Mouse (Mus musculus) granulocyte monocyte progenitor cell, adult 5-6 weeks (primary cell): ENCODE data around the gene Mmp9. TPM values are rescaled to one million over a fixed set of nuclear protein-coding genes. Genes with fewer than 3 reads are reported as not detected.
A peak's percentile ranks its signal among the peaks of the same experiment; 100 is the strongest.

Source experiments
- ATAC-seq: replicated peaks from 2 replicates; pipeline ENCODE4 v1.8.0; 2016; ENCODE audit warnings: mild to moderate bottlenecking, moderate TSS enrichment, inconsistent platforms; ENCODE audit not compliant: poor library complexity, severe bottlenecking
- total RNA-seq, 2 experiments: library from RNA; stranded (forward) in 1 of 2; stranded (reverse) in 1 of 2; fragments of 200-712, 200-1000 nt in 1 of 2; fragments of >200 nt in 1 of 2; fragmentation: Nextera tagmentation in 1 of 2; gene quantifications; 2 replicates each; pipeline ENCODE4 v1.2.3; 2014 to 2017

The Mmp9 gene
- total RNA-seq, 2 experiments from 2014 or later = 0.95 to 10.7 TPM

DNA sequence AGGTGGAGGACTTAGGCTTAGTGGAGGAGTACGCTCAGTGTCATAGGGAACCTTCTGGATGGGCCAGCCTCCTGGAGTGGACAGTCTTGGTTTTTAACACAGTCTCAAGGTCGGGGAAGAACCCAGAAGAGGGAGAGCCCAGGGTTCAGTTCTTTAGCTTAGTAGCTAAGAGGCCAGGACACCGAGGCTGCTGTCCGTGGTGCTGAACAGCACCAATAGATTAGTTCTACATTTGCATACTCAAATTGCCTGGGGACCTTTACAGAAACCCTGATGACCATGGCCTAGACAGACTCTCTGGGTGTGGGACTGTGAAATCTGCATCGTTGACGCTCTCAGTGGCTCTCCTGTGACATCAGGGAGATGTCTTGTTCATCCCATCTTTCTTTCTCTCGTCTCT lies 39.2 kb downstream of the Mmp9 start:
- peak; percentile 62 for ATAC-seq

DNA sequence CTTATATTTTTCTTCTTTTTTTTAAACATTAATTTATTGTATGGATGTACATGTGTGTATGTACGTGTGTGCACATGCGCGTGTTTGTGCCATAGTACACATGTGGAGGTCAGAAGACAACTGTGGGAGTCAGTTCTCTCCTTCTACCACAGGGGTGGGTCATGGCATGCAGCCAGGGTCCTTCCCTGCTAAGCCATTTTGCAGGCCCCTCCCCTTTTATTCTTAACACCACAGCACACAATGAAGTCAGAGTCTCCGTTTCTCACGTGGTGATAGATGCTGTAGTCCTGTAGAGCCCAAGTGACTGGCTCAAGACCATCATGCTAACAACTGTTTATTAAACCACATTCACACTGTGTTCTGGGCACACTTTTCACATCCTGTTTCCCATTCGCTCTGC lies 45.4 kb downstream of the Mmp9 start:
- ATAC-seq = no peak

DNA sequence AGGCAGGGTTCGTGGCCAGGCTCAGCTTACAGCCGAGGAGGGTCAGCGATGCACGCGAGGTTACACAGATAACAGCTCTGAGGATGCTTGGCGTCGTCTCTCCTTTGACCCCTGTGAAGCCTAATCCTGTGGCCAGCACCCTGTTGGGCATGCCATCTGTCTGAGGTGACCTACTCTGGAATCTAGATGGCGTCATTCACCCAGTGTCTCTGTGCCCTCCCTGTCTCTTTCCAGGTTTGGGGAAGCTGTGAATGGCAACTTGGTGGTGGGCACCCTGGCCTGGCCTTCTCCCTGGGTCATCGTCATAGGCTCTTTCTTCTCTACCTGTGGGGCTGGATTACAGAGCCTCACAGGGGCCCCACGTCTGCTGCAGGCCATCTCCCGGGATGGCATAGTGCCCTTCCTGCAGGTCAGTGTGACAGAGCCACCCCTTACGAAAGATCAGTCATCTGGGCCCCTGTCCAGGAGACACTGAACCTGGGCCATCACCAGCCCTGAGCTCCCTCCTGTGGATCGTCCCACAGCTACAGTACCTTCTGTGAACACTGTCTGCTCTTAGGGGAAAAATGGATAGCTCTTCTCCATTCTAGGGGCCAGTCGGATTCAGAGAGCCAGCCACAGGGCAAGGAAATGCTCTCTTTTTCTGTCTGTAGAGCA lies 45.9 kb downstream of the Mmp9 start:
- no peak for ATAC-seq

DNA sequence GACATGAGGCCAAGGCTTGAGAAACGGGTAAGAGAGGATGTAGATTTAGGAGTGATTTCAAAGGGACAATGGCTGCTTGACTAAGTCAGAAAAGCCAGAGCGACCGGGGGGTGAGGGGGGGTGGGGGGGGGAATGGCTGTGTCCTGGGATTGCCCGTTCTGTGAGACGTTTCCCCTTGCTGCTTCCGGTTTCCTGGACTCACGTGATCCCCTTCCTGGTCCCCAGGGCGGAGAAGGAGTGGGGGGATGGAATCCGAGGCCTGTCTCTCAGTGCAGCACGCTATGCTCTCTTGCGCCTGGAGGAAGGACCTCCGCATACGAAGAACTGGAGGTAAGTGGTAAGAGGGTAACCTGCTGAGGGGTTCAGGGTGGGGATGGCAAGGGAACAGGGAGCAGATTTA lies 48.2 kb downstream of the Mmp9 start:
- no peak for ATAC-seq

DNA sequence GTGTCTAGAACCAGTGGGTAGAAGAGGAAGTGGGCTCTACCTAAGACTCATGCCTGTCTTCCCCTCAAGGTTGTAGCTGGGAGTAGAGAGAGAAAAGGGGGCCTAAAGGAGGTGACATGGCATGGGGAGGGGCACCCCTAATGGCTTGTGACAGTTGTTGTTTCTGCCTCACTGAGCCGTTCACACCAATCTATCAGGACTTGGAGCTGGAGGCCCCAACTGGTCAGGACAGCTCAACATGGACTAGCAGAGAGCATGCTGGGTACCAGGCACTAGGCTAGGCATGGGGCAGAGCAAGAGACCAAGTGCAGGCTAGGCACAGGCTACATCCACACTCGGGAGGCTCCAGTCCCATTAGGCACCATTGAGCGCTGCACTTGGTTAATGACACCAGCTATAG lies 50.5 kb downstream of the Mmp9 start:
- no peak for ATAC-seq

DNA sequence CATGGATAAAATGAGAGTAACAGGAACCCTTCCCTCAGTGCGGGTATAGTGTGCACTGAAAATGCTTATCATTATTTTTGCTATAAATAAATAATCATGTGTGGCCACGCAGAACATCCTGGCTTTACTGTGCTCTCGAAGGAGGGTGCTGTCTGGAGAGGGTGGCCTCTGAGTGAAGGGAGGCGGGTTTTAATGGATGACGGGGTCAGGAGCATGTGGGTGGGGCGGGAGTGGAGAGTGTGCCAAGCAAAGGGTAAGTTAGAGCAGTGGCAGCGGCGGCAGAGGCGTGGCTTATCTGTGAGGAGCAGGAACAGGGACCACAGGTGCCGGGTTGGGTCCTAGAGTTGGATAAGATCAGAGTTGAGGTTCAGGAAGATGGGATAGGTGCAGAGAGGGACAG lies 51.2 kb downstream of the Mmp9 start:
- no peak for ATAC-seq

DNA sequence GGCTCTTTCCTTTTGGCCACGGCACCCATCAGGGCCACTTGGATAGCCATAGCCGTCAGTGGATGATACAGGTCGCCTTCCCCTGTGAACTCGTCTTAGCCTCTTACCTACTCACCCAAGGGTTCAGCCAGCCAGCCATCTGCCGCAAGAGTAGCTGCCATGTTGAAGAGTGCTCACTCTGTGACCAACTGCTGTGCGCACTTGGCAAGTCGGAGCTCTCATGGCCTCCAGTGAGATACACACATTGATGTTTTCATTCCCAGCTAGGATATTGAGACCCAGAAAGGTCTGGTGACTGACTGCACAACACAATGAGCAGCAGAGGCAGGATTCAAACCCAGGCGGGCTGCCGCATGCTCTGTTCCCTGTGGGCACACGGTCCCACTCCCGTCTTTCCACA lies 53.6 kb downstream of the Mmp9 start:
- ATAC-seq = no peak

DNA sequence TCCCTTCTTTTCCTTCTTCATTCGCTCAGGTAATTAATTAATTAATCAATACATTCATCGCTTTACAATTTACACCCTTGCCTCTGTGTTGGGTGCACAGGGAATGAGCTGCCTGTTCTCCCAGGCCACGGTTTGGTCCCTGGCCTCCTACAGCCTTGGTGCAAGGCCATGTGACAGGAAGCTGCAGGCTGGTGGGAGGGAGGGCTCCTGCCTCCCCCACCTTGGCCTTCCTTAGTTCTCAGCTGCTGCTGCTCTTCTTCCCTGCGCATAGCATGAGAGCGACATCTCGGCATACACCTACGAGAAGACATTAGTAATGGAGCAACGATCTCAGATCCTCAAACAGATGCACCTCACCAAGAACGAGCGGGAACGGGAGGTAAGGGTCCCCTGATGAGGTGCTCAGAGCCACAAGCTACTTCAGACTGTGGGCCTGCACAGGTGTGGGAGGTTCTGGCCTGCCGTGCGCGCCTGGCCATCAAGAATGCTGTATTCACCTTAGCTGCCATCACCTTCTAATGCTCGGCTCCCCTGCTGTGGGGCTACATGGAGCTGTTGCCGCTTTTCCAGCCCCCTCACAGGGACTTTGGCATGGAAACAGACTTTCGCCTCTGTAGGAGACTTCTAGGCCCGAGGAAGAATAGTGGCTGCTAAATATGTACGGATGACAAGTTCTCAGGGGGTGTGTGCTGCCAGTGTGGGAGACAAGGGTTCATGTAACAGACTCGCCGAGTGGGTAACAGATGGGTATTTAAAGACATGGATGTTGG lies 54.3 kb downstream of the Mmp9 start:
- no peak for ATAC-seq

DNA sequence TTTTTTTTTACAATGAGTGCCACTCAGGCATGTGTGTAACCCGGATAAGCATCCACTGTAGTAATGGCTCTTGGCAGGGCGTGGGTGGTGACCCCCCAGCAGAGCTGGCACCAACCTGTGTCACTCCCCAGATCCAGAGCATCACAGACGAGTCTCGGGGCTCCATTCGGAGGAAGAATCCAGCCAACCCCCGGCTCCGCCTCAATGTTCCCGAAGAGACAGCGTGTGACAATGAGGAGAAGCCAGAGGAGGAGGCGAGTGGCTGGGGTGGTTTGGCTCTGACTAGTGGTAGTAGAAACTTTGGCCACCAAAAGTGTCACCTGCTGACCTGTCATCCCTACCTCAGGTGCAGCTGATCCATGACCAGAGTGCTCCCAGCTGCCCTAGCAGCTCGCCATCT lies 55.4 kb downstream of the Mmp9 start:
- no peak for ATAC-seq

DNA sequence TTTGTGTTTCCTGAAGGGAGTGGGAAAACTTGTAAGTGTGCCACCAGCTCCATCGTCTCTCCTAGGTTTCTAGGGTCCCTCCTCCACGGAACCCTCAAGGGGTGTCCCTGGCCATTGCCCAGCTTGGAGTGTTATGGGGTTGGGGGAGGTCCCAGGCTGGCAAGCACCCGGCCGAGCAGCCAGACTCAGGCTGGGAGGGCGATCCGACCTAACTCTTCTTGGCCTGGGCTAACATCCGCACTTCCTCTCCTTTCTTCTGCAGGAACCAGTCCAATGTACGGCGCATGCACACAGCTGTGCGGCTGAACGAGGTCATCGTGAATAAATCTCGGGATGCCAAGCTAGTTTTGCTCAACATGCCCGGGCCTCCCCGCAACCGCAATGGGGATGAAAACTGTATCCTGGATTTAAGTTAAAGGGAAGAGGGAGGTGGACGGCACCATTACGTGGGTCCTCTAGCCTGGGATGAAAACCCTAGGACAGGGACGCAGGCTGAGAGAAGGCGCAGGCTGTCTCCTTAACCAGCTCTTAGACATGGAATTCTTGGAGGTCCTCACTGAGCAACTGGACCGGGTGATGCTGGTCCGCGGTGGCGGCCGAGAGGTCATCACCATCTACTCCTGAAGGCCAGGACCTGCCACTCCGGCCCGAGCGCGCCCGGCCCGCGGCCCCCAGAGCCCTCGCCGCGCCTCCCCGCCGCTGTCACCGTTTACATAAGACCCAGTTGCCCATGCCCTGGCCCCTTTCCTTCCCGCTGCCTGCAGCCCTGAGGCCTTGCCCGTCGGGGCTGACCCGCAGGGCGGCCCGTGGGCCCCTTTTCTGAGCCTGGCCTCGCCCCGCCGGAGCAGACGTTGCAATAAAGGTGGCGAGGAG lies 56.5 kb downstream of the Mmp9 start:
- ATAC-seq = no peak

DNA sequence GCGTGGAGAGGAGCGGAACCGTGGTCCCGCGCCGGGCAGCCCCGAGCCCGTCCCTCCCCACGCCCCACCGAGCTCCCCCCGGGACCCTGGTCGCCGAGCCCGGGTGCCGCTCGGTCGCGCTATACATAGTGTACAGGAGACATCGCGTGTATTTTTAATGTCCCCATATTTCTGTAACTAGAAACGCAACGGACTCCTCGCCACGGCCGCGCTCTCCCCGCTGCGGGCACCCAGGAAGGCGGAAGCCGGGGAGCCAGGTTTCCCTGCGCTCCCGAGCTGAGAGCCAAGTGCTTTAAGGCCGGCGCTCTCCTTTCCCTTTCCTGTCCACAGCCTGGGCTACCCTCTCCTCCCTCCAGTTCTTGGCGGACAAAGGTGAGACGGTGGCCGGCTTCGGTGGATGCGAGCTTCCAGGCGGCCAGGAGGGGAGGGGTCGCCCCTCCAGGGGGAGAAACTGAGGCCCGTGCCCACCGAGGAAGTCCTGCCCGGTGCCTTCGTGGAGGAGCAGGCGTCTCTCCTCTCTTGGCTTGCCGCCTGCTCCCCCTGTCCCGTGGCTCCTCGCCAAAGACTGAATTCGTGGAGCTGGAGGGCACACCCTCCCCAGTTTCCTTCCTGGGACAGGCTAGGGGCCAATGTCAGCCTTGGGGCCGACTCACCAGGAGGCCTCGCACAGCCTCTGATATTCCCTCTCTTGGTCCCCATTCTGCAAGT lies 57.3 kb downstream of the Mmp9 start:
- 0 out of 2 replicates have a peak, but pooled peaks have one; percentile 11 for ATAC-seq

DNA sequence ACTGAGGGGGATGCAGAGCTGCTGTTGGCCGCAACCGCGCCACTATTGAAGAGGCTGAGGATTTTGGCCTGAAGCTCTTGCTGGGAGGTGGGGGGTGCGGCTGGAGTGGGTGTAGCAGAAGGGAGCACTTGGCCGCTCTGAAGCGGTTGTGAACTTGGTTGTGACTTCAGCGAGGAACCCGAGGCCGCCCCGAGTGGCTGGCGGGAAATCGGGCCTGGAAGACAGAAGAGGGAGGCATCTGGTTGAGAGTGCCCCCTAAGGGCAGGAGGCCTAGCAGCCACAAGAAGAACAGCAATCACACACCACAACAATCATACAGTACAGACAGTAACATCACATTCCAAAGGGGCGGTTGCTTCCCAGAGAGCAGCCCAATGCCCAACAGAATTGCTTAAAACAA lies 61.4 kb downstream of the Mmp9 start:
- ATAC-seq = no peak

DNA sequence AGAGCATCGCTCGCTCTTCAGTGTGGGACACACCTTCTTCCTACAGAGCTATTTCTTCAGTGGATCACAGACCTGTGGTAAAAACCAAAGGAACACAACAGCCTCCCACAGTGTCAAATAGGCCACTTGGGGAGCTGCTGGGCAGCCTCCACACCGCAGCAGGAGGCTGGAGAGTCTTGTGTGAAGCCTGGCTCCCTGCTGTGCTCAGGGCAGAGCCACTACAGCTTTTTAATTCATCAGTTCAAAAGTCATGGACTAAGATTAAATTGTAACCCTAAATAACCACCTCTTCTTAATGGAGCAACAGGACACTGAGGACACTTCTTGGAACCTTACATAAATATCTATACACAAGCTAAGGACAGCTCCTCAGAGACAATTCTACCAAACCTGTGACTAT lies 62.5 kb downstream of the Mmp9 start:
- no peak for ATAC-seq

DNA sequence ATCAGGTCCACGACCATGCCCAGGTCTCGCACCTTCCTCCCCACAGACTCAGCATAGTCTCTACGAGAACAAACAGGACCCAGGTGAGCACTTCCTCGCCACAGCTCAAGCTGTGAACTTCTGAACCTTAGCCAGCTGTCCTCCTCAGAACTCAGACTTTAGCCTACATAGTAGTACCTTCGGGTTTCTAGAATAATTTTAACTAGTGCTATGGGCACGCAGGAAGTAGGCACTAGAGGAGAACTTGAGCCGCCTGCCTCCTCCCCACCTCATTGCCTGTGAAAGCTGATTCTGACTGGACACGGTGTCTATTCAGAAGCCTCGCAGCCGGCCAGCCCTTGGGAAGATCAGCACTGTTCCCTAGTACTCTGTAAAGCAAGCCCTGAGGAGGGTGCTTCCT lies 63.7 kb downstream of the Mmp9 start:
- no peak for ATAC-seq

Other genes starting within 250 kb of the Mmp9 start
- gene Spint4, start 242.3 kb upstream of the Mmp9 start, total RNA-seq (2014; fragmentation: Nextera tagmentation) = not detected in 2 replicates
- gene Spint4, start 242.3 kb upstream of the Mmp9 start, total RNA-seq (2017) = not detected in 2 replicates
- gene Spint5, start 225.5 kb upstream of the Mmp9 start, total RNA-seq (2014; fragmentation: Nextera tagmentation) = not detected in 2 replicates
- not detected in 2 replicates for gene Spint5, start 225.5 kb upstream of the Mmp9 start, total RNA-seq (2017)
- not detected in 2 replicates for gene Wfdc3, start 194.8 kb upstream of the Mmp9 start, total RNA-seq (2014; fragmentation: Nextera tagmentation)
- gene Wfdc3, start 194.8 kb upstream of the Mmp9 start, total RNA-seq (2017) = not detected in 2 replicates
- 31.1 and 36.9 TPM in 2 replicates for gene Dnttip1, start 194.8 kb upstream of the Mmp9 start, total RNA-seq (2014; fragmentation: Nextera tagmentation)
- 21.5 and 27.3 TPM in 2 replicates for gene Dnttip1, start 194.8 kb upstream of the Mmp9 start, total RNA-seq (2017)
- gene Ube2c, start 170.9 kb upstream of the Mmp9 start, total RNA-seq (2014; fragmentation: Nextera tagmentation) = 24.5 and 75.2 TPM in 2 replicates
- gene Ube2c, start 170.9 kb upstream of the Mmp9 start, total RNA-seq (2017) = 112 and 138 TPM in 2 replicates
- gene Tnnc2, start 160.8 kb upstream of the Mmp9 start, total RNA-seq (2014; fragmentation: Nextera tagmentation) = not detected in 2 replicates
- not detected in 2 replicates for gene Tnnc2, start 160.8 kb upstream of the Mmp9 start, total RNA-seq (2017)
- gene Snx21, start 155.0 kb upstream of the Mmp9 start, total RNA-seq (2014; fragmentation: Nextera tagmentation) = not detected in 2 replicates
- gene Snx21, start 155.0 kb upstream of the Mmp9 start, total RNA-seq (2017) = 0.17 and 0.77 TPM in 2 replicates
- 24.7 and 25.5 TPM in 2 replicates for gene Acot8, start 135.9 kb upstream of the Mmp9 start, total RNA-seq (2014; fragmentation: Nextera tagmentation)
- gene Acot8, start 135.9 kb upstream of the Mmp9 start, total RNA-seq (2017) = 22.3 and 32.6 TPM in 2 replicates
- 2.7 and 4.1 TPM in 2 replicates for gene Zswim3, start 135.7 kb upstream of the Mmp9 start, total RNA-seq (2014; fragmentation: Nextera tagmentation)
- gene Zswim3, start 135.7 kb upstream of the Mmp9 start, total RNA-seq (2017) = 1.8 and 2.0 TPM in 2 replicates
- 5.8 and 7.0 TPM in 2 replicates for gene Zswim1, start 118.1 kb upstream of the Mmp9 start, total RNA-seq (2014; fragmentation: Nextera tagmentation)
- gene Zswim1, start 118.1 kb upstream of the Mmp9 start, total RNA-seq (2017) = 2.8 and 3.5 TPM in 2 replicates
- gene Spata25, start 112.2 kb upstream of the Mmp9 start, total RNA-seq (2014; fragmentation: Nextera tagmentation) = not detected in 2 replicates
- not detected in 2 replicates for gene Spata25, start 112.2 kb upstream of the Mmp9 start, total RNA-seq (2017)
- 89.0 and 135 TPM in 2 replicates for gene Ctsa, start 107.9 kb upstream of the Mmp9 start, total RNA-seq (2014; fragmentation: Nextera tagmentation)
- 79.5 and 109 TPM in 2 replicates for gene Ctsa, start 107.9 kb upstream of the Mmp9 start, total RNA-seq (2017)
- gene Neurl2, start 107.3 kb upstream of the Mmp9 start, total RNA-seq (2014; fragmentation: Nextera tagmentation) = 6.1 and 8.7 TPM in 2 replicates
- gene Neurl2, start 107.3 kb upstream of the Mmp9 start, total RNA-seq (2017) = 3.4 and 4.0 TPM in 2 replicates
- gene Pltp, start 83.1 kb upstream of the Mmp9 start, total RNA-seq (2014; fragmentation: Nextera tagmentation) = not detected in 2 replicates
- gene Pltp, start 83.1 kb upstream of the Mmp9 start, total RNA-seq (2017) = not detected in 2 replicates
- 36.7 and 50.8 TPM in 2 replicates for gene Pcif1, start 61.5 kb upstream of the Mmp9 start, total RNA-seq (2014; fragmentation: Nextera tagmentation)
- 21.3 and 27.4 TPM in 2 replicates for gene Pcif1, start 61.5 kb upstream of the Mmp9 start, total RNA-seq (2017)
- 11.5 and 16.3 TPM in 2 replicates for gene Zfp335, start 29.0 kb upstream of the Mmp9 start, total RNA-seq (2014; fragmentation: Nextera tagmentation)
- 5.6 and 7.5 TPM in 2 replicates for gene Zfp335, start 29.0 kb upstream of the Mmp9 start, total RNA-seq (2017)
- gene Slc12a5, start 20.0 kb downstream of the Mmp9 start, total RNA-seq (2014; fragmentation: Nextera tagmentation) = 0.21 TPM in 1 of 2 replicates, not detected in the other
- gene Slc12a5, start 20.0 kb downstream of the Mmp9 start, total RNA-seq (2017) = 0.43 TPM in 1 of 2 replicates, not detected in the other
- 31.9 and 38.5 TPM in 2 replicates for gene Ncoa5, start 94.1 kb downstream of the Mmp9 start, total RNA-seq (2014; fragmentation: Nextera tagmentation)
- 35.0 and 38.3 TPM in 2 replicates for gene Ncoa5, start 94.1 kb downstream of the Mmp9 start, total RNA-seq (2017)
- not detected in 2 replicates for gene Cd40, start 114.8 kb downstream of the Mmp9 start, total RNA-seq (2014; fragmentation: Nextera tagmentation)
- gene Cd40, start 114.8 kb downstream of the Mmp9 start, total RNA-seq (2017) = not detected in 2 replicates
- not detected in 2 replicates for gene 1700025C18Rik, start 150.0 kb downstream of the Mmp9 start, total RNA-seq (2014; fragmentation: Nextera tagmentation)
- gene 1700025C18Rik, start 150.0 kb downstream of the Mmp9 start, total RNA-seq (2017) = not detected in 2 replicates